Mouse (Mus musculus) hindlimb bud, embryonic 11.5 days (tissue): Measurements from ENCODE around the gene Rasgrp4.
"Not testable (repeated sequence)": the region's sequence is repeated elsewhere in the genome, so short reads cannot be mapped to it uniquely, and the experiment has no call there.

ENCODE experiments used
- DNase-seq: peaks from one replicate; pipeline ENCODE4 v3.0.0-alpha.2; 2012; ENCODE audit warnings: low read depth, low spot score; ENCODE audit errors: extremely low spot score

Gene Rasgrp4

DNA sequence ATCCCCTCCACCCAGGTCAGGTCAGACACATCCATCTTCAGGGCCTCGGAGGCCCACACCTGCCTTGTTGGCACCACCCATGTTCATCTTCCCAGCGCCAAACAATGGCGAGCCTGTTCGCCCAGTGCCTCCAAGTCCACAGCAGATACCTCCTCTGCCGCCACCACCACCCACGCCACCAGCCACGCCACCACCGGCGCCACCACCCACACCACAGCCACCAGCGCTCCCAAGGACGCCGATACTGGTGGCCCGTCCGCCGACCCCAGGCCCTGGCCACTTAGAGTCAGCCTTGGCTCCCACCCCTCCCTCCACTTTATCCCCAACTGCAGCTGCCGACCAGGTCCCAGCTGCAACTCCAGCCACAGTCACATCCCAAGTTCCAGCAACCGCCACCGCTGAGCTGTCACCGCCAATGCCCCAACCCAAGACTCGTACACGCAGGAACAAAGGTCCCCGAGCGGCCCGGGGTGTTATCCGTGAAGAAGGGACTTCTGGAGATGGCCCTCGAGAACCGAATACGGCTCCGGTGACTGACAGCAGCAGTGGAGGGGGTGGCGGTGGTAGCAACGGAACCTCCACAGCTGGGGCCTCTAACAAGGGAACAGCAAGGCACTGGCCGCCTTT lies 37.9 kb downstream of the Rasgrp4 start:
- DNase-seq: no peak

DNA sequence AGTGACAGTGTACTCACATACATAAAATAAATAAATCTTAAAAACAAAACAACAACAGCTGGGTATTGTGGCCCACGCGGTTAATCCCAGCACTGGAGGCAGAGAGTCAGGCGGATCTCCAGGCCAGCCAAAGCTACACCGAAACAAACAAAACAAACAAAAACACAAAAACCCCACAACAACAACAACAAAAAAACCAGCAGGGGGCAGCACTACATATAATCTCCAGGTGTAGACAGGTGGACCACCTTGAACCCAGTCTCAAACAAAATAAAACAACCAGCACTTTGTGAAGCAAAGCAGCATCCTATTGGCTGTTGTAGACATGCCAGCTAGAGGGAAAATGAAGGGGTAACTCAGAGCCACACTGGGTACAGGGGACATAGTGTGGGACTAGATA lies 43.5 kb downstream of the Rasgrp4 start:
- no peak for DNase-seq

DNA sequence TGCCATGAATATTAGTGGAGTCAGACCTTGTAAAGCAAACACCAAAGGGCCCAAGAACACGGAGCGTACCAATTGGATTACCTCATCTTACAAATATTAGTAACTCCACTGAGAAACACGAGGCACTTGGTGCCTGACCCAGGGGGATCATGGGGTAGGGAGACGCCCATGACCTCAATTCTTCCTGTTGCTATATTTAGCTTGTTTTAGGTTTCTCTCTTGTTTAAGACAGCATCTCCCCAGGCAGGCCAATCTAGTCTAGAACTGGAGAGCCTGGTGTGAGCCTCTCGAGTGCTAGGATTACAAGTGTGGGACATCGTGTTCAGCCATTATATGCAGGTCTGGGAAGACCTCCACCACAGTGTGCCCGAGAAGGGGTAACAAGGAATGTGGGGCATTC lies 44.7 kb downstream of the Rasgrp4 start:
- no peak for DNase-seq

DNA sequence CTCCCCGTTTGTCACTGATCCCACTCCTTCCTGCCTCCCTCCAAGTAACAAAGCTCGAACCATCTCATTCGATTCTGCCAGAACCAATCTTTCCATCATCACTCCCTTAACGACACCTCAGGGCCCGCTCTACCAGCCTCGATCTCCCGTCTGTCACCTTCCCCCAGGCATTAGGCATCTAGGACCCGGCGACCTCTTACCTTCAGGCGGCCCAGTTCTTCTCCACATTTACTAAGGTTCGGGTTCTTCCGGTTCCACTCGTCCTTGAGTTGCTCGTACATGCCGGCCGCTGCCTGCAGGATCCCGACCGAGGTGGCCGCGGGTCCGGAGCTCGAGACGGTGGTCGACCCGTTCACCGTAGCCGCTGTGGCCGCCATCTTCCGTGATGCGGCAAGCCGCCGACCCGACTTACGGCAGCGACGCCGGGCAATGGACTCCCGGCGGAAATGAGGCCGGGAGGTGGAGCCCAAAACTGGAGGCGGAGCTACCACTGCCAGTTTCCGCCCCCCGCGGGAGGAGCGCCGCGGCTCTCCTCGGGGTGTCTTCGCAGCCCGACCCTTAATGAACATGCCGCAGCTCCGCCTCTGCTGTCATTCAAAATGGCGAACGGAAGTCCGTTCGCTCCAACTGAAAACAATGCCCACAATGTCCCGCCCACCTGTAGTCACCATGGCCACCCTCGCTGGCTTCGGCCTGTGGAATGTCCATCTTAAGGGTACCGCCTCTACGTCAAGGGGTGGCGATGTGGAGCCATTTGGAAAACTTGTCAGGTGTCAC lies 45.6 kb downstream of the Rasgrp4 start, which contains the start of gene Psmd8:
Gene Psmd8 (minus strand): TSS at position 625 of the 777 bp plus-strand sequence.
- DNase-seq: peak; percentile 98

DNA sequence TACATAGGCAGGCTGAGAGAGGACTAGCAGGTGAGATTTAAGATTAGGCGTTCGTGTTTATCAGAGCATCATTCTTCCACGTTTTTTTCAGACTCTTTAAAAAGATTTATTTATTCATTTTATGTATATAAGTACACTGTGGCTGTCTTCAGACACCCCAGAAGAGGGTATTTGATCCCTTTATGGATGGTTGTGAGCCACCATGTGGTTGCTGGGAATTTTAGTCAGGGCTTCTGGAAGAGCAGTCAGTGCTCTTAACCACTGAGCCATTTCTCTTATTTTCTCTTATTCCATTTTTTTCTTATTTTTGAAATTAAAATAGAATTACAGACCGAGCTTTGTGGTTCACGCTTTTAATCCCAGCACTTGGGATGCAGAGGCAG lies 46.2 kb downstream of the Rasgrp4 start:
- no peak for DNase-seq

DNA sequence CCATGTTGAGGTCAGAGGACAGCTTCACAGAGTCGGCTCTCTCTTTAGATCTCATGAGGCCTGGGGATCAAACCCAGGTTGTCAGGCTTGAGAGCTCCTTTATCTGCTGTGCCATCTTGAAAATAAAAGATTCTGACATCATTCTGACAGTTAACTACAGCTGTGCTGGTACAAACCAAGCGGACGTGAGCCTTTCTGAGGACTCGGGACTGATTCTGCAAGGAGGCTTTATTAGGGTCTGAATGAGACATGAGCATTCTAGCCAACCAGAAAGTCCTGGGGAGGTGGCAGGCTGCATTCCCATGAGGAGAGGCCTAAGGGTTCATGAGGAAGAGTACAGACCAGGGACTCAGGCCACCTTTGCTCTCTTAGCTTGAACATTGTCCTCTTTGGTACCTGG lies 46.7 kb downstream of the Rasgrp4 start:
- DNase-seq: not testable (repeated sequence)

DNA sequence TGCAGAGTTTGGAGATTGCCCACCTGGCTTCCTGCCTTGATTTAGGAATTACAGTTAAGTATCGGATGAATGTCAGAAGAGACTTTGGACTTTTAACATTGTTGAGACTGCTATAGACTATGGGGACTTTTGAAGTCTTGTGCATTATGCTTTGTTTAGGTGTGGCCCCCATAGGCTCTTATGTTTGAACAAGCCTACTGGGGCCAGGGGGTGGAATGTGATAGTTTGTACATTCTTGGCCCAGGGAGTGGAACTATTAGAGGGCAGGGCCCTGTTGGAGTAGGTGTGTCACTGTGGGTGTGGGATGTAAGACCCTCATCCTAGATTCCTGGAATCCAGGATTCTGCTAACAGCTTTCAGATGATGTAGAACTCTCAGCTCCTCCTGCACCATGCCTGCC lies 59.6 kb downstream of the Rasgrp4 start:
- not testable (repeated sequence) for DNase-seq

DNA sequence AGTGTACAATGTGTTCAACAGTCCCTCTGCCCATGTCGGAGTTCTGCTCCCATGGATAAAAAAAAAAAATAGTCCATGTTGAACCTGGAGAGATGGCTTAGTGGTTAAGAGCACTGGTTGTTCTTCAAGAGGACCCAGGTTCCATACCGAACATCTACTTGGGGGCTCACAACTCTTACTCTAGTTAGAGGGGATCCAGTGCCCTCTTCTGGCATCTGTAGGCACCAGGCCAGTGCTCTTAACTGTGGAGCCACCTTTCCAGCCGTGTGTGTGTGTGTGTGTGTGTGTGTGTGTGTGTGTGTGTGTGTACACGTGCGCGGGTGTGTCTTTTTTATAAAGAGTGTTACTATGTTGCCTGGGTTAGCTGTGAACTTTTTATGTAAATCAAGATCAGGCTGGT lies 67.9 kb downstream of the Rasgrp4 start:
- DNase-seq: no peak
